Mouse (Mus musculus): Measurements from ENCODE around the gene Zfp330.

The Zfp330 gene

DNA sequence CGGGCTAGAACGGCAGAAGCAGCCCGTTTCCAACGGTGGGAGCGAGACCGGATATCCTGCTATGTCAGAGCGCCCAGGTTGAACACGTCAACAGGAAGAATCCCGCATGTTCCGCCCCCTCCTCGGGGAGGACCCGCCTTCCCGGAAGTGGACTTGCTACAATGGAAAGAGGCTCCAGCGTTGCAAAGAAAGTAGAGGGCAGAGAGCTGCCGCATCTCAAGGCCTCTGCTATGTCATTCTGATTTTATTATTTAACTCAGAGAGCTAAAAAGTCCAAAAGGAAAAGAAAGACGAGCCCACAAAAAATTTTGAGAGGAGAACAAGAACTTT lies at the start of gene Zfp330:
Gene Zfp330, minus strand, starts transcription at position 68 of the 330 bp plus-strand sequence.
- DNase-seq (ENCODE audit: low spot score): peak; percentile 93

DNA sequence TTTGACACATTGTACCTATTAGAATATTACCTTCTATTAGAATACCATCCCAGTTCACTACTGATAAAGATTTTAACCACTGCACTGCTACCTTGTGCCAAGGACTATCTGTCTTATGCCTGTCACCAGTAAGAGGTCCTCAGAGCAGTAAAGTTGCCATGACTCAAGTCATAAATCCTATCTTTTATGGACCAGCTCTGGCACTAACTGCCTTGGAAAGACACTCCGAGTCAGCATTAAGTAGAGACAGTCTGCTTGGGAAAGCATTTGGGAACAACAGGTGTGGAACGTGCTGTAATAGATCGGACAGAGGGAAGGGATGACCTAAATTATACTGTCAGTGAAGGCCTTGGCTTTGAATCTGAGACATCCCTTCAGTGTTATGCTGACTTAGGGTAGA lies 4.0 kb upstream of the Zfp330 start:
- no peak for DNase-seq (ENCODE audit: low spot score)

DNA sequence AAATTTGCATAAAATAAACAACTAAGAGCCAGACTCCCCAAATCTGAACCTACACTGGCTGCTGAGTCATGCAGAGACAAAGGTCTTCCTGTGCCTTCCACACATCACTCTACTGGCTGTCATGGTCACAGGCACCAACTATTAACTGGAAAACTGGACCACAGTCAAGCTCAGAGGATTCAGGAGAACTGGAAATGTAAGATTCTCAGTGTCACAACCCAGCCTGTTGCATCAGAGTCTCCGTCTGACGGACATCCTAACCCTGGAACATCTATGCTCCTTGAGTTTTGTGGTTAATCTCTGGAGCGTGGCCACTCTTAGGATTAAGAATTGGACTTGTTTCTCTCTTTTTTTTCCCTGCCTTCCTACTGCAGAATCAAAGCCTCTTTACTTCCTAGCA lies 3.4 kb upstream of the Zfp330 start:
- no peak for DNase-seq (ENCODE audit: low spot score)

DNA sequence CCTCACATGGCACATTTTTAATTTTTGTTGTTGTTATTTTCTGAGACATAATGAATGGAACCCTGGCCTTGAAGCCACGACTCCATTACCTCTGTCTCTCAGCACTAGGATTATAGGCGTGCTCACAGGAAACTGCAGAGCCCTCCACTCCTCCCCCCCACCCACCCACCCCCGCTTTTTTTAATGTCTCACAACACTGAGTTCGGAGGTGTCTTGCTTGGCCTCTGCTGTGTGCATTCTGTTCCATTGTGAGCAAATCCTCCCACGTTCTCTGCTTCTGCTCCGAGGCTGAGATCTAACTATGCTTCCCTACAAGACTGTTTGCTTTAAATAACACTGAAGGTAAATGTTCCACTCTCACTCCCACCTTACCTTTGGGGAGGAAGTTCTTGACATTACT lies 522 bp upstream of the Zfp330 start:
- no peak for DNase-seq (ENCODE audit: low spot score)

DNA sequence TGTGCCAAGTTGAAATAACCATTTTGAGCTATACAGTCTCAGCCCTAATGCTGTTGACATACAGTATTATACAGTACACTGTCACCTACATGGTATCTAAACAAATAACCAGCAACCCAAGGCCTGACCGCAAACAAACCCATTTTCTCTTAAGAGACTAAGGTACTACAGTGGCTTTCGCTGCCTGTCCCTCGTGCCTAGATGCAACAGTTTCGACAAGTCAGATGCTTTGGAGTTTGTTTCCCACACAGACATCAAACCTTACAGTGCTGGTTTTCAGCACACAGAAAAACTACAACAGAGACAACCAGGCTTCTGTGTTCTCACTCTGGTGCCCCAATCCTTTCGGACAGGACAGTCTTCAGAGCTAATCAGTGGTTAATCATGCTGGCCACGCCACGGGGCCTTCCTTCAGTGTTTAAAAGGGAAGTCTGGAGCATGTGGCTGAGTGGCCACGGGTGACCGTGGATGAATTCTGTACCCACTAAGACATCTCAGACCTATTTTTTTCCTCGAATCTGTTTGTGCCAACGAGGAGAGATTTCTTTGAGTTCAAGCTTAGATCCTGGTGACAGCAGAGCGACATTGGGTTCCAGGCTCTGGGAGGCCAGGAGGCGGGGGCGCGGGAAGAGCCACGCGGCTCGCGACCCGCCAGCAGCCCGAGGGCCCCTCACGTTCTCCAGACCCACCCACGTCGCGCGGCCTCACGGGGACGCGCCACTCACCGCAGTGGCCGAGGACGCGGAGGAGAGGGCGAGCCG lies 448 bp downstream of the Zfp330 start:
- no peak for DNase-seq (ENCODE audit: low spot score)

DNA sequence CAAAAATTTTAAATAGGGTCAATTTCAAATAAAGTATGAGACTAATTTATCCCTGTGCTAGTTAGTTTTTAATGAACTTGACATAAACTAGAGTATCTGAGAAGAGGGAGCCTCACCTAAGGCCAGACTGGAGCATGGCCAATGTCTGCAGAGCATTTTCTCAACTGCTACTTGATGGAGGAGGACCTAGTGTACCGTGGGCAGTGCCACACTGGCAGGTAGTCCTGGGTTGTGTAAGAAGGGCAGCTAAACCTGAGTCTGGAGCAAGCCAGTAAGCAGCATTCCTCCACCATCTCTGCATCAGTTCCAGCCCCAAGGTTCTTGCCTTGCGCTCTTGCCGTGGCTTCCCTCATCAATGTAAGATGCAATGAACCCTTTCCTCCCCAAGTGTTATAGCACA lies 3.1 kb downstream of the Zfp330 start:
- no peak for DNase-seq (ENCODE audit: low spot score)

DNA sequence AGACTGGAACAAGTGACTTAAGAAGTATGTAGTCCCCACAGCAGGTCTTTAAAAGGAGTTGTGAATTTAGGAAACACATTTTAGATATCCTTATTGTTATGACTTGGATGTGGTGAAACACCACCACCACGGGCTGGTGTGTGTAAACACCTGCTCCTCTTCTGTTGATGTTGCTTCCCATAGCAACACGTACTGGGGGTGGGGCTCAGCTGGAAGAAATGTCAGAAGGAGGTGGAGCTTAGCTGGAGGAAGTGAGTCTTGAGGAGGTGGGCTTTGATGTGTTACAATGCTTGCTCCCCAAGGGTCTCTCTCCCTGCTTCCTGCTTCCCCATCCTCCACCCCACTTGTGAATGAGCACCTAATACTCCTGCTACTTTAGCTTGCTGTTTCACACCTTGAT lies 14.9 kb downstream of the Zfp330 start:
- no peak for DNase-seq (ENCODE audit: low spot score)

DNA sequence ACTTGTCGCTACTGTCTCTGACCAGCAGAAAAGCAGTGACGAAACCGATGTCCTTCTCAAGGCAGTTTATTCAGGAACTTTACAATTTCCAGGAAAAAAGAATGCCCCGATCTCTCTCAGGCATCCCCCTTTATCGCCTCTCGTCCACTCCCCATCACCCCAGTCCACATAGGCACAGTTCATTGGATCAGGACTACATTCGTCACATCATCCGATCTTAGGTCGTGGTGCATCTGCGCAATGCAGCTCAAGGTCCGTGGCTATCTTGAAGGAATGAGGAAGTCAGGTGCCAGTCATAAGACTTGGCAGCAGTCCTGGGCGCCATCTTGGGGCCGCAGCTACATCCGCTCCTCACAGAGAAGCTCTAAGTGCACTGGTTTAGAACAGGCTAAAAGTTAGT lies 19.0 kb downstream of the Zfp330 start:
- DNase-seq (ENCODE audit: low spot score): no peak

DNA sequence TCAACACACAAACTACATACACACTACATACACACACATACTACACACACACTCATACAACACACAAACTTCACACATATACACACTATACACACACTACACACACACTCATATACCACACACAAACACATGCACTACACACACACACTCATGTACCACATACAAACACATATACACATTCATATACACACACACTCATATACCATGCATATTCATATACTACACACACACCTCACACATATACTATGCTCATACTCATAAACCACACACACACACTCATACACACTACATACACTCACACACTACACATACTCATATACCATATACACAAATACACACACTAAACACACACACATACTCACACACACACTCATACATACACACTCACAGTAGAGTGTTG lies 27.3 kb downstream of the Zfp330 start:
- no peak for DNase-seq (ENCODE audit: low spot score)

DNA sequence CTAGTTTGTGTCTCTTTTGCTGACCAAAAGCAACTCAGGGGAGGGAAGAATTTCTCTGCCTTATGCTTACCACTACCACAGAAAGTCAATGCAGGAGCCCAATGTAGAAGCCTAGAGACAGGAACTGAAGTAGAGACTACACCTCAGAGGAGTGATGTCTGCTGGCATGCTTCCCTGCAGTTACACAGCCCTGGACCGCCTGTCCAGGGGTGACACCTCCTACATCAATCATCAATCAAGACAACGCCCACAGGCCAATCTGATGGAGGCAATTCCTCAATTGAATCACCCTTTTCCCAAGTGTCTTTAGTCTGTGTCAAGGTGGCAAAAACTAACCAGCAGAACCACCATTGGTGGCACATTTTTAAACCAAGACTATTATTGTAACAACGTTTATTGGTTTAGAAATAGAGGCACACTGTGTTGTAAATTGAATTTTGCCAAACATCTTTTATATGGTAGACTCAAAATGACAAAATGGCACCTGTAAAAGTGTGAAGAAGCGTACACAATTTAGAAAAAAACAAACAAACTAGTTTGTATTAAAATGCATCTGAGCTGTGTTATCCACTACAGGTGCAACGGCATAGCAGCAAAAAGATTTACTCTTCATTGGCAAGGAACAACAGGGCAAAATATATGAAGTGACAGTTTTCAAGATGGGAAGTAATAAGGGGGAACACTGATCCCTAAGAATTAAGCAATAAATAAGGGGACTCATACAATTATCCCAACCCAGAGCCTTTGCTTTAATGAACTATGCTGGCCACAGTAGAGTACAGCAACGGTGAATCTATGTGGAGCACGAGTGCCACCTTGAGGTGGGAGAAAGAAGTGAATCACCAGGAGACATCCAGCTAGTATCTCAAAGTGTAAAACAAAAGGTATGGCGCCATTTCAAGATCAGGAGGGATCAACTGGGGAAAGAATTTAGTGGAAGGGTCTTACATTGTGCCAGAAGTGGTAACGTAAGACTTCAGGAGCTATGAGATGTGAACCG lies 29.8 kb downstream of the Zfp330 start:
- DNase-seq (ENCODE audit: low spot score): peak; percentile 71

Data from urinary bladder, postnatal 14 days (tissue).